Mouse (Mus musculus): ENCODE measurements around the gene Tmc3.

Gene Tmc3

DNA sequence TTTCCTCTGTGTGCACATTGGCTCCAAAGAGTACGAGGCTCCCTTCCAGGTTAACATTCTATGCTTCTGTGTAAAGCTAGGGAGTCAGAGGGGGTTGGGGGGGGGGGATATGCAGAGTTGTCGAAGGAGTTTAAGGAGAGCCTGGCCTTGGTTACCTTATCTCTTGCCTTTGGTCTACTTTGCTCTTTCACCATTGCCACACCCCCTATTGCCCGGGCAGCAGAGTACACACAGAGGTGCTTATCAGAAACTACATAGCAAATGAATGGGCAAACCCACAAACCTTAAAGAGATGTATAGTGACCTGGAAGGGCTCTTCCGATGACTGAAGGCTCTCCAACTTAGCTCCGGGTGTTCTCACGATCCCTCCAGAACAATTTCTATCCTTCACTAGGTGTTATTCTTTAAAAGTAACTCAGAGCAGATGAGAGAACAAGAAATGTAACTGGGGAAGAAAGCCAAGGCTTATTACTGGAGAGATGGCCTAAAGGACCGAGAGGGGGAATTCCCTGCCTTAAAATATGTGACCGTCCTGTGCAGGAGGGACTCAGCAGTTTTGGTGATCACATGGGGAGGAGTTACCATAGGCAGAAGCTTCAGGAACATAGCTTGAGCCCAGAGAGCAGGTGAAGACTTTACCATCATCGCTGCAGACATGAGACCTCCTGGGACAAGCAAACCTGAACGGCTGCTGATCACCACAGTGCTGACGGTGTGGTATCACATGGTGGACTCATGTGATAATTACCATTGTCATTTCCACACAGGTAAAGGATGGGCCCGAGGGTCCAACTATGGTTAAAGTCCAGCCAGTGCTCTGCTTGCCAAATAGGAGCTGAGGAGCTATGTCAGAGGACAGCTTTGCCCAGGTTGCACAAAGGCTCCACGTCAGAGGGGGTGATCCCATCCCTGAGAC is 14.5 kb downstream of the Tmc3 start:
- no peak for DNase-seq (ENCODE audit: low spot score)

DNA sequence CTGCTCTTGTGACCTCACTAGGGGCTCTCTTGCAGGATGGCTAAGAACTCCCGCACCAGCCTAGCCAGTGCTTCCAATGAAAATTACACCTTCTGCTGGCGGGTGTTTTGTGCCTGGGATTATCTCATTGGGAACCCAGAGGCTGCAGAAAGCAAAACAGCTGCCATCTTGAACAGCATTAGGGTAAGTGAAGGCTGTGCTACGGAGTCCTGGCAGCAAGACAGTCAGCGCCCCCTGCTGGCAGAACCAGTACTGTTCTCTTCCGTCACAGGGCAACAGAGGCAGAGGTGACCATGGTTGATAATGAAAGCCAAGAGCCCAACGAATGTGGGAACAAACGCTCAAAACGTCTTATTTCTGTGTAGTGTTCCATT is 15.2 kb downstream of the Tmc3 start:
- peak; percentile 73 for DNase-seq (ENCODE audit: low spot score)

DNA sequence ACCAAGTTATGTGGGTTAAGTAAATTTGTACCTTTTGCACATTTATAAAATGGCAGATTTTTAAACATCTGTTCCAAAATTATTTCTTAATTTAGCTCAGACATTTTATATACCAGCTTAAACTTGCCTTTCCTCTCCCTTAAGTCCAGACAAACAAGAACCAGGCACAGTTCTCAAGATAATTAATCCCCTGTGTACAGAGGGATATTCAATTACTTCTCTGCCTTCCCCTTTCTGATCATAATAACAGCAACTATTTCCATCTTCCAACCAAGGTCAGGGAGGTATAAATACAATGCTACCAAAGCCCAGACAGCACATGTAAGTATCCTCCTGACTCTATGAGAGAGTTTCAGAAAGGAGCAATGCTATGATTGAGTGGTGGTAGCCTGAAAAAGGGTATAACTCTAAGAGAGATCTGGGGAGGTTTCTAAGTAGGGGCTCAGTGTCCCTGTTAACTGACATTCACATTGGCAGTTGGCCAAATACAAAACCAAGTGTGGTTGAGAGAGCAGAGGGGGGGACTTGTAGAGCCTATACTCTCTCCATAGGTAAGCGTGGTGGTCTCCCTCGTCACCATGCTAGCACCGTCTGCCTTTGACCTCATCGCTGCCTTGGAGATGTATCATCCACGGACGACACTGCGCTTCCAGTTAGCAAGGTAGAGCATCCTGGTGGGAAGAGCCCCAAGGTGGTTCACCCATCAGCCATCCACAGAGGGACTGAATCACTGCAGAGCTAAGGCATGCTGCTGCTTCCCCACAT is 19.6 kb downstream of the Tmc3 start:
- no peak for DNase-seq (ENCODE audit: low spot score)

DNA sequence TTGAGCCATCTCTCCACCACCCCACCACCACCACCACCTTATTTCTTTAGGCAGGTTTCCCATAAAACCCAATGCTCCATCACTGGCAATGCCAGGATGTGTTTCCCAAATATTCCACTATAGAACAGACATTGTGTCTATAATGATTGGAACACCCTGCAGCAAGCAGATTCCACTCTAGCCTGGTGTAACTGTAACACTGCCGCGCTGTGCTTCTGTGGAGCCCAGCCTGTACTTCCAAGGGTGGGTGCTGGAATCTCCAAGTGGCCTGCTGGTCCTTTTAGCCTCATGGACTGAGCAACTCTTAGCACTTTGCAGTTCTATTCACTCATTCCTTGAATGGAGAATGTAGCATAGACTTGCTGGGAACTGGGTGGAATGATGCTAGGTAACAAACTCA is 22.1 kb downstream of the Tmc3 start:
- no peak for DNase-seq (ENCODE audit: low spot score)

DNA sequence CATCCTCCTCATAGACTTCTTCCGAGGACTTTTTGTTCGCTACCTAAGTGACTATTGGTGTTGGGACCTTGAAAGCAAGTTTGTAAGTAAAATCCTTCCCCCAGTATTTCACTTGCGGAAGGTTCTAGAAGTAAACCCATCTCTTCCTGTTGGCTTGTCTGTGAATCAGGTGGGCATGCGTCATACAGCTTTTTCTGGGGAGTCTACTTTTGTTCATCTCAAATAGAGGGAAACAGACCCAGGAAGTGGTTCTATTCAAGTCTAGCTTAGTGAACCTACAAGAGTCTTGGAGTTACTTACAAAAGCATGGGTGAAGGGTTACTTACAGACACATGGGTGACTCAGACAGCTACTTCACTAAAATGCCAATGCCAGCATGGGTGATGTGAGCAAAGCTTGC is 25.2 kb downstream of the Tmc3 start:
- no peak for DNase-seq (ENCODE audit: low spot score)

DNA sequence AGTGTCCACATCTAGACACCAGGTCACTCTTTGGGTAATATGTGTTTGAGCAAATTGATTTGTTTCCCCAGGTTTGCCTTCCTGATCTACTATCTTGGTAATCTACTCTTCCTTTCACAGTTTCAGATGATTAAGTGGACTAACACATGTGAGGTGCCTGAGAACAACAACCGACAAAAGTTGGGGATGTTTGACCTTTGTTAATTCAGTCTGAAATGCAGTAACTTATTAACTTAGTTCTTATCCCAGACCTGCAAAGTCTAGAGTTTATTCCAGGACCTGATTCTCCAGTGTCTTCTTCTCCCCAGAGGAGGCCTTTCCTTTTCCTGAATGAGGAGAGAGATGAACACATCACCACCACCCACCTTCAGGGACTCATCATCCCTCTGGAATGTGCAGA is 27.2 kb downstream of the Tmc3 start:
- DNase-seq (ENCODE audit: low spot score), result no peak

DNA sequence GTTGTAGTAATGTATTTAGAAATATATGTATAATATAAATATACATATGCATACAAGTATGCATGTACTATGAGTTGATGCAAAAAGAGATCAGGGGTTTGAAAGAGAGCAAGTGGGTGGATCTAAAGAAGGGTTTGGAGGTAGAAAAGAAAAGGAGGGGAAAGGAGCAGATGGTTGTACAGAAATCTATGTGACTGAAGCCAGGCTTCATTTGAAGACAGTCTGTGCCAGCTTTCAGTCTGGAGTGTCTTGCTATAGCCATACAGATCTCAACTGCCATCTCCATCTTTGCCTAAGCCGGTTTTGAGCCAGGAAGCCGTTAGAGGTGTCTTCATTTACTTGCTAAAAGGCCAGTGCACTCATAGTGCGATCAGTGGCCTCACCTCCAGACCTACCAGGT is 30.5 kb downstream of the Tmc3 start:
- DNase-seq (ENCODE audit: low spot score), result no peak

DNA sequence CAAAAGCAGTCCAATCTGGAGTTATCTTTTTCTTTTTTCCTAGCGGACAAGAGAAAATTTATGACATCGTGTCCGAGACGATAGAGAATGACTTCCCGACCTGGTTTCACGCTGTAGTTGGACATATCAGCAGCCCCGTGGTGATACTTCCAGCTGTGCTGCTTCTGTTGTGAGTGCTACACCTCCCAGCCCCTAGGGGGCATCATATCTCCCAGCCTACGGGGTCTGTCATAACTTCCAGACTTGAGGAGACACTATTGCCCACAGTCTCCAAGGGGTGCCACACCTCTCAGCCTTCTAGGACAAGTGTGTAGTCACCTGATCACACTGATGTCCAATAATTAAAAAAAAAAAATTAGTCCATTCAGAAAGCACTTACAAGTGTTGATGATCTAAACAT is 31.1 kb downstream of the Tmc3 start:
- DNase-seq (ENCODE audit: low spot score), result no peak

DNA sequence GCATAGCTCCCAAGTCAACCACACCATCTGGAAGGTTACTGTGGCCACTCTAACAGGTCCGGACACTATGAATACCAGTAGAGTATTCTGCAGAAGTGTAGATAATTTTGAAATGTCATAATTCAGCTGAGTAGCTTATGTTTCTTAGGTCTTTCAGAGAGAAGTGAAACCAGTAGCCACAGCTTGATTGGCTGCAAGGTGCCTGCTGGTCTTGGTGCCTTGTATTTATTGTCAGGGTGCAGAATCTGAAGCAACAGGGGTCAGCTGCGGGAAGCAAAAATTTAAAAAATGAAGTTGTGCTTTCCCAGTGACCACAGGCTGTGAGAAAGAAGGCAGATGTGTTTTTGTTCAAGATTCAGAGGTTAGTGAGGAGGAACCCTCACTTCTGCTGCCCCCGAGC is 31.5 kb downstream of the Tmc3 start:
- no peak for DNase-seq (ENCODE audit: low spot score)

DNA sequence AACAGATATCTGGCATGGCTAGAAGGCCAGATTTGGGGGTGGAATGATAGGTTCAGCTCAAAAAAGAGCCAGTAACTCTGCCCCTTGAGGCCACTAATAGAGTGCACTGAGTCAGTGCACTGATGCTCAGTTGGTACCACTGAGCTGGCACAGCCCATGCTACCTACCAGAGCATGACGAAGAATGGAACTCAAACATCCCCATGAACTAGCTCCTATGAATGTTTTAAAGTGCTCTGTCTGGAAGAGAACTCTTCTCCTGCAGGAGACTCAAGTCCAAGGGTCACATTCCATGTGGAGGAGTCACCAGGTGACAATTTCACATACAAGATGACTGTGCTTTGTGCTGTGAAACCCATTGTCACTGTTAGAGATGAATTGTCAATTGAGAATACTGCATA is 34.0 kb downstream of the Tmc3 start:
- no peak for DNase-seq (ENCODE audit: low spot score)

DNA sequence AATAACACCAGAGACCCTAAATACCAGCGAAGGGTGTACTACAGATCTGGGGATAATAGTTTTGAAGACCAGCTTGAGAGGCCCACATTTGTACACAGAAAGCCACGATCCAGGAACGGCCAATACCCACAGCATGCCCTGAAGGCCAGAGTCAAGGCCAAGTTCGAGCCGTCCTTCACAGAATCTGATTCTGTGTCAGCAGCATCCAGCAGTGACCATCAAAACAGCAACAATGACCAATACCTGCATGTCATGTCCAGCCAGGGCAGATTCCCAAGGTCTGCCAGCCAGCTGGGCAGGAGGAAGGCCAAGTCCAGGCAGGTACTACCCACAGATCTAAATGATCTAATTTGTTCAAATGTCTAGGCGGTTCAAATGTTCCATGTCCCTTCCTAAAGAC is 37.9 kb downstream of the Tmc3 start:
- no peak for DNase-seq (ENCODE audit: low spot score)

DNA sequence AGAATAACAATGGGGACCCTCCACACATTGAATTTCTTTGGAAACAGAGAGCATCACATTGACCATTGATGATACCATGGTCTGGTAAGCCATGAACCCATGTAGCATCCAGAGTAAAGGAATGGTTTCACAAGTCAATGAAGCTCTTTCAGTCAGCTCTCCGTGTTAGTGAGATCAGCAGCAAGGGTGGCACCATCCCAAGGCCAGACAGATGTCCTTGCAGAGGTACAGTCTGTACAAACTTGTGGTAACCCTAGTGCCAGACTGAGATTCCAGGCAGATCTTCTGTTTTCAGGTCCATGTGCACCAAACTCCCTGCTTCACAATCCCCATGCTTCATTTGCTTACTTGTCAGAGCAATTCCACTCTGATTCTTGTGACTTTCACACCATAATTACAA is 39.3 kb downstream of the Tmc3 start:
- DNase-seq (ENCODE audit: low spot score), result no peak

DNA sequence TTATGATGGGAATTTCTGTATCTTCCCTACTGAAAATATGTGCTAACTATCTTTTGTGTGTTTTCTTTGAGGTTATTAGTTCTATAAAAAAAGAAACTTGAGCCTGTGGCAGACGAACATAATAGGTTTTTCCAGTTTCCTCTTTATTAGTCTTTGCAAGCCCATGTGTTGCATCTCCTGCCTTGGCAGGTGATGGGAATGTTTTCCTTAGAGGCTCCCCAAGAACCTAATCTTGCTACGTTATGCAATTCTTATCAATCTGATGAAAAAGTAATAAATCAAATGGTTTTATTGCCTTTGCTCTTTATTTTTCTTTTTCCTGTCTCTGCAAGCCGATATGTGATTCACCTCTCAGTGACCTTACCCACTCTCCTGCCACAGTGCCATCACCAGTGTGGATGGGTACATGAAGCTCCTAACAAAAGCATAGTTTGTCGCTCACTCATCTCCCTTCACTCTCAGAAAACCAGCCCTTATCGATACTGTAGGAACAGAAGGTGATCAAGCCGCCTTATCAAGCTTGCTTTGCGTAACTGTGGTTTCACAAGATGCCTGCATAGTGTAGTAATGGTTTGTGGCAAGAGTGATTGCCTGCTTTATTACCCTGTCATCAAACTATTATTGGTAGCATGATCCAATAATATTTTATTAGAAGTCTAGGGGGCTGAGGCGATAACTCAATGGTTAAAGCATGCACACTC is 42.0 kb downstream of the Tmc3 start:
- DNase-seq (ENCODE audit: low spot score), result no peak

DNA sequence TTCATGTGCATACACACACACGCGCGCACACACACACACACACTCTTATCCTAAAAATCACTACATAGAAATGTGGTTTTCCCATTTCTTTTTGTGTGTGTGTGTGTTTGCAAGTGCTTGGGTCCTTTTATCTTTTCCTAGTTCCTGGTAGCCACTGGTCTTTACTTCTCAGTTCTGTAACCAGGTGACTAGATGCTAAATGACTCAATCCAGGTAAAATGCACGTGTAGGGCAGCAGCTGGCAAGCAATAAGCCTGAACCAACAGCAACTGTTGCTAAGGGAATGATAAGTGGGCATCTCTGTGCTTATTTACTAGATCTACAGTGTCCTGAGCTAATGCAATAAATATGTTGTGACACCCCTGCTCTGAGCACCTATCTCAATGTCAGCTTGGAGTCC is 42.6 kb downstream of the Tmc3 start:
- DNase-seq (ENCODE audit: low spot score), result no peak

DNA sequence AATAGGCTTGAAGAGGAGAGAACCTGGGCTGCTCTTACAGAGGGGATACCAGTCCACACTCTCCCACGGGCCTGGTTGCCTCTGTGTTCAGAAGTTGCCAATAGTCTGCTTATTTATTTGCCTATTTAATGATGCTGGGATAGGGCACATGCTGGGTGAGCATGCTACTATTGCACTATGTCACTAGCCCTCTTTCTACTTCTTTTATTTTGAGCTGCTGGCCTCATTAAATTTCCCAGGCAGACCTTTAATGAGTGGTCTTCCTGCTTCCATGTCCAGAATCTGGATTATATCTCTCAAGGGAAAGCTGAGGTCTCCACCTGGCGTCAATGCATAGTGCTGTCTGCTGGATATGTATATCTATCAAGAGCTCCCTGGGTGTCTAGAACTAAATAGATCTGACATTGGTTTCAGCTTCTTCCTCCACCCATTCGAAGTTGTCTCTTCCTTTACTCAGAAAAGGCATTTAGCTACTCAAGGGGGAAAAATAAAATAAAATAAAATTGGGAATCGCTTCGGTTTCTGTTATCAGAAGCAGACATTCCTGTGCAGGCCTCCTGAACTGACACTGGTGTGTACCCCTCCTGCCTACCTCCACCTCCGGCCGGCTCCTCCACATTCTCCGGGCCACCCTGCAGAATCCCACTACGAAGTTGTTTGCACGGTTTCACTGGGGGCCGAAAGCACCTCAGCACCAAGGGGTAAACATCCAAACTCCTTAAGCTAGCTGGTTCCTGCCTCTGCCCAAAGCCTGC is 46.5 kb downstream of the Tmc3 start:
- DNase-seq (ENCODE audit: low spot score), result no peak

DNA sequence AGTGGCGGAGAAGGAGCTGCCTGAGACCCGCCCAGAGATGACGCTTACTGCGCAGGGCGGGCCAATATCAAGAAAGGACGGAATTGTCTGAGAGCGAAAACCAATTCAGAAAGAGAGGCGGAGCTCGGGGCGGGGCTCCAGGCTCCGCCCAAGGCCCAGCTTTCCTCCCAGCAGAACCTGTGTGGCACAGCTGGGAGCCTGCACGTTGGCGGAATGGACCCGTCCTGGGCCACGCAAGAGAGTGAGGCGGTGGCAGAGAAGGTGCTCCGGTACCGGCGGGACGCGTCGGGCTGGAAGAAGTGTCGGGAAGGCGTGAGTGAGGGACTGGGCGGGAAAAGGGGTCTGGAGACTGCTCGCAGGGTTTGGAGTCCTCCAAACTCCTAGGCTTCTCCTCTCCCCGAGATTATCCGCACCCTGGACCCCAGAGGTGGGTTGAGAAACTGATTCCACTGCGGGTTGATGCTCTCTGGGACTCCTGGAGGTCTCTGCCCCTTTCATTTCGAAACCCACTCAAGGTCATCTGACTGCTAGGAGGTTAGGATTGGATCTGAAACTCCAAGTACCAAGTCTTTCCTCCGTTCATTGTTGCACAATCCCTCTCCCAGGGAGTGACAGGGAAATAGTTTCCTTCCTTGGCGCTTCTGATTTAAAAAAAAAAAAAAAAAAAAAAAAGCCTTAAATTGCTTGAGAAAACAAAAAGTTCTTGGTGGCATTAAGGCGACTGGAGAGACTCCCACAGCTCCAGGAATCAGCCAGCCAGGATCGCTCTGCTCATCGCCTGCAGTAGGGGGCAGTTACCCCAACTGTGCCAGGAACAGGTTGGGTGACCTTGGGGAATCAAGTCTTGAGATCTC is 47.3 kb downstream of the Tmc3 start, which contains the start of gene Stard5:
Gene Stard5, plus strand, starts transcription at position 132 of the 854 bp plus-strand sequence.
- peak; percentile 90 for DNase-seq (ENCODE audit: low spot score)

DNA sequence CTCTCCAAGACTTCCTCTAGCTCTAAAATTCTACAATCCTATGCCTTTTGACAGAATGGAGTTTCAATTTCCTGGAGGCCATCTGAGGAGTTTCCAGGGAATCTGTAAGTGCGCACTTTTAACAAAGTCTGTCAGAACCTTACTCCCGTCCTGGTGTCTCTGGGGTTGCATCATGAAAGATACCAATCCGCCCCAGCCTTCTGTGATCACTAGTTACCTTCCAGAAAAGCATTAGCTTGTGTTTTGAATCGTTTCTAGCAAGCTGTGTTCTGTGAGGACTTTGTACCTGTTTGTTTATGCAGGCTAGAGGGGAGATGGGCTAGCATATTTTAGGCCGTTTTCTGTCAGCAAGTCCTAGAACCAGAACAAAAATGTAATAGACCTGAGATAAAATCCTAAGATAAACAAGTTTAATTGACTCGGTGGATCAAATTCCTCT is 48.0 kb downstream of the Tmc3 start:
- DNase-seq (ENCODE audit: low spot score), result no peak

DNA sequence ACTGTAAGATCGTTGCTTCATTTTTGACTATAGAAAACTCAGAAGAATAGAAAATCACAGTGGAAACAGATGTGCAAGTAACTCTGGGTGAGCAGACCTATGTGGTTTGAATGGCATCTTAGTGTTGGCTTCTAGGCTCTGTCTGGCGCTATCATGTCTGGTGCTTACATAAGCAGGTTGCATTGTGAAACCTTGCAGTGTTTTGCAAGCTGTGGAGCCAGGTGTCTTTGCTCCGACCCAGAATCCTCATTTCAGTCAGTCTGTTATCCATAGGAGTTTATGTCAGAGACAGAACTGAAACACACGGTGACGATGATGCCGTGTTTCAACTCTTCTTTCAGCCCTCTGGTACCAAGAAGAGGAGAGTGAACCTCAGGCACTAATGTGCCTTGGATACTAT is 49.1 kb downstream of the Tmc3 start:
- DNase-seq (ENCODE audit: low spot score), result no peak

DNA sequence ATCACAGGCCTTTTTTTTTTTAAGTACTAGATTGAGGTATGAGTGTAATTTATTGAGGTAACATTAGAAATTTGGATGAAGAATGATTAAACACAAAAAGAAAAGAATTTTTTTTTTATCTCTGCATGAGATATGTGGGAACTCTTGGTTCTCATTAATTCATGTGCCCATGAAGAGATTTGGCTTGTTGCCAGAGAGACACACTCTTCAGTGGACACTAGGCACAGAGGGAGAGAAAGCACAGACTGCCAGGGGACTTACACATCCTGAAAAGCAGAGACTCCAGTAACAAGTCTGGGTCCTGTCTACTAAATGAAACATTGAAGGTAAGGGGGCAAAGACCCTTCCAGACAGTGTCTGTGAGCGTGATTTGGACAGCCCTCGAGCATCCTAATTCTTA is 51.0 kb downstream of the Tmc3 start:
- DNase-seq (ENCODE audit: low spot score), result no peak

DNA sequence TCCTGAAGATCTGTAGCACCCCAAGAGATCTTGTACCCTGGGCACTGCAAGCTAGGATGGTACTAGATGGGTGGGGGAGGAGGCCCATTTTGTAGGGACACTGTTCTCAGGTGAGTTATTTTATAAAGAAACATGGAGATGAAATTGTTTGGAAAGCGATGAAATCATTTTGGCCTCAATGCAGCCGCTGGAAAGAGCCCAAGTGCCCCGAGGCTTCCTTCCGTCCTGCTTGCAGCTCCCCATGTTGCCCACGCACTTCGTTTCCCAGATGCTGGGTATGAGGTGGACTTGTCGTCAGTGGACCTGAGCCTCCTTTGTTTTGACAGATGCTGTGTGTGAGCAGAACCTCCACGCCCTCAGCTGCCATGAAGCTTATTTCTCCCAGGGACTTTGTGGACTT is 51.7 kb downstream of the Tmc3 start:
- DNase-seq (ENCODE audit: low spot score), result no peak

All from embryo, embryonic 10 days (tissue).